Mouse (Mus musculus): ENCODE measurements around the gene Adgrg3.

- no peak for TF ChIP-seq CTCF (IDR thresholded peaks at IDR 0.05; ENCODE audit: low read depth)
- no peak for TF ChIP-seq EP300 (optimal IDR thresholded peaks at IDR 0.05)
Observed at GRCm38 (mm10) chr8:95079305-95079704, 61.8 kb downstream of the Adgrg3 start.

All from stomach, postnatal 0 days (tissue).